Mouse (Mus musculus): ENCODE measurements around the gene Dusp9. TPM values are rescaled to one million over a fixed set of nuclear protein-coding genes. Genes with fewer than 3 reads are reported as not detected.
A peak's percentile ranks its signal among the peaks of the same experiment; 100 is the strongest.

The Dusp9 gene
- under 1 TPM; 0.68 to 0.70 TPM for total RNA-seq (2021)
- long read RNA-seq, experiment 1, result 0 reads
- long read RNA-seq, experiment 2, result 0 reads

GRCm38 (mm10) chrX:73639255-73639675 is at the start of gene Dusp9:
TSS of gene Dusp9 (plus strand) at chrX:73639419.
- H3K4me3 ChIP-seq, result peak within 1 kb of the TSS; percentile 17; the same call in 1 of the 2 replicates
- no peak within 1 kb of the TSS for H3K27ac ChIP-seq
- no peak for TF ChIP-seq CTCF (IDR thresholded peaks at IDR 0.05)
- no peak for DNase-seq (ENCODE audit: extremely low spot score in 1 of 2, low spot score in 2 of 2)
- intact Hi-C loops (cut with DNase I), result loop anchor here (5.0 kb wide), 1 partner anchor 42 kb away; no protein-coding TSS in a partner anchor

GRCm38 (mm10) chrX:73593212-73593611 is 46.0 kb upstream of the Dusp9 start:
- peak; percentile 48 for TF ChIP-seq CTCF (IDR thresholded peaks at IDR 0.05)
- no peak for DNase-seq (ENCODE audit: extremely low spot score in 1 of 2, low spot score in 2 of 2)
- no peak overlapping the region for H3K4me3 ChIP-seq
- no peak overlapping the region for H3K27ac ChIP-seq
- intact Hi-C loops (cut with DNase I), result loop anchor here (1.0 kb wide), 1 partner anchor 62 kb away; no protein-coding TSS in a partner anchor

- intact Hi-C loops (cut with DNase I), result loop anchor here (5.0 kb wide), 1 partner anchor 43 kb away; the partner anchor contains the start of gene Dusp9
- Histone ChIP-seq H3K4me3 (no peak overlapping the region), H3K27ac (no peak overlapping the region)
- no peak for TF ChIP-seq CTCF (IDR thresholded peaks at IDR 0.05)
- no peak for DNase-seq (ENCODE audit: extremely low spot score in 1 of 2, low spot score in 2 of 2)
These were observed 44.6 kb upstream of the Dusp9 start for GRCm38 (mm10) chrX:73594451-73595121.

GRCm38 (mm10) chrX:73595297-73595938 is 43.8 kb upstream of the Dusp9 start:
- intact Hi-C loops (cut with DNase I), result loop anchor here (5.0 kb wide), 1 partner anchor 42 kb away; the partner anchor contains the start of gene Dusp9
- no peak overlapping the region for H3K4me3 ChIP-seq
- no peak for DNase-seq (ENCODE audit: extremely low spot score in 1 of 2, low spot score in 2 of 2)
- TF ChIP-seq CTCF (IDR thresholded peaks at IDR 0.05), result no peak
- H3K27ac ChIP-seq, result no peak overlapping the region

GRCm38 (mm10) chrX:73601456-73601855 is 37.8 kb upstream of the Dusp9 start:
- no peak overlapping the region for H3K27ac ChIP-seq
- DNase-seq (ENCODE audit: extremely low spot score in 1 of 2, low spot score in 2 of 2), result no peak
- intact Hi-C loops (cut with DNase I), result no loop called here
- TF ChIP-seq CTCF (IDR thresholded peaks at IDR 0.05), result no peak
- H3K4me3 ChIP-seq, result no peak overlapping the region

- no peak for DNase-seq (ENCODE audit: extremely low spot score in 1 of 2, low spot score in 2 of 2)
- intact Hi-C loops (cut with DNase I), result no loop called here
- Histone ChIP-seq H3K27ac (no peak overlapping the region), H3K4me3 (no peak overlapping the region)
- no peak for TF ChIP-seq CTCF (IDR thresholded peaks at IDR 0.05)
These were observed 25.6 kb upstream of the Dusp9 start for GRCm38 (mm10) chrX:73613665-73614064.

- no peak overlapping the region for H3K4me3 ChIP-seq
- no peak for DNase-seq (ENCODE audit: extremely low spot score in 1 of 2, low spot score in 2 of 2)
- H3K27ac ChIP-seq, result no peak overlapping the region
- intact Hi-C loops (cut with DNase I), result no loop called here
- no peak for TF ChIP-seq CTCF (IDR thresholded peaks at IDR 0.05)
These were observed 23.3 kb upstream of the Dusp9 start for GRCm38 (mm10) chrX:73615876-73616275.

GRCm38 (mm10) chrX:73619401-73619800 is 19.8 kb upstream of the Dusp9 start:
- intact Hi-C loops (cut with DNase I), result no loop called here
- TF ChIP-seq CTCF (IDR thresholded peaks at IDR 0.05), result no peak
- DNase-seq (ENCODE audit: extremely low spot score in 1 of 2, low spot score in 2 of 2), result no peak
- H3K27ac ChIP-seq, result no peak overlapping the region
- H3K4me3 ChIP-seq, result no peak overlapping the region

- Histone ChIP-seq H3K4me3 (no peak overlapping the region), H3K27ac (no peak overlapping the region)
- TF ChIP-seq CTCF (IDR thresholded peaks at IDR 0.05), result no peak
- intact Hi-C loops (cut with DNase I), result no loop called here
- DNase-seq (ENCODE audit: extremely low spot score in 1 of 2, low spot score in 2 of 2), result no peak
These were observed 19.3 kb upstream of the Dusp9 start for GRCm38 (mm10) chrX:73619890-73620289.

- no peak for DNase-seq (ENCODE audit: extremely low spot score in 1 of 2, low spot score in 2 of 2)
- Histone ChIP-seq H3K4me3 (no peak overlapping the region), H3K27ac (no peak overlapping the region)
- intact Hi-C loops (cut with DNase I), result no loop called here
- TF ChIP-seq CTCF (IDR thresholded peaks at IDR 0.05), result no peak
These were observed 12.2 kb upstream of the Dusp9 start for GRCm38 (mm10) chrX:73626981-73627380.

- H3K27ac ChIP-seq, result no peak overlapping the region
- H3K4me3 ChIP-seq, result no peak overlapping the region
- intact Hi-C loops (cut with DNase I), result loop anchor here (5.0 kb wide), 1 partner anchor 38 kb away; no protein-coding TSS in a partner anchor
- no peak for DNase-seq (ENCODE audit: extremely low spot score in 1 of 2, low spot score in 2 of 2)
- no peak for TF ChIP-seq CTCF (IDR thresholded peaks at IDR 0.05)
These were observed 3.8 kb upstream of the Dusp9 start for GRCm38 (mm10) chrX:73635425-73635824.

GRCm38 (mm10) chrX:73637415-73637814 is 1.8 kb upstream of the Dusp9 start:
- DNase-seq (ENCODE audit: extremely low spot score in 1 of 2, low spot score in 2 of 2), result no peak
- Histone ChIP-seq H3K4me3 (peak overlapping the region; percentile 33), H3K27ac (no peak overlapping the region)
- intact Hi-C loops (cut with DNase I), result loop anchor here (5.0 kb wide), 1 partner anchor 40 kb away; no protein-coding TSS in a partner anchor
- TF ChIP-seq CTCF (IDR thresholded peaks at IDR 0.05), result no peak
